Mouse (Mus musculus) neural tube, embryonic 14.5 days (tissue): ENCODE results near the gene Gm20388. TPM values are rescaled to one million over a fixed set of nuclear protein-coding genes. Genes with fewer than 3 reads are reported as not detected.

ENCODE experiments used
- ATAC-seq: fragments of 200-750 bp; cut with Nextera tagmentation; 2 replicates; pipeline ENCODE4 v1.8.0; 2017; ENCODE audit warnings: low read depth, mild to moderate bottlenecking, moderate TSS enrichment, moderate library complexity
- H3K27ac ChIP-seq: fragments of 300-500 bp; sonication (generic); 2 replicates; pipeline ENCODE4 v1.5.1; 2014; ENCODE audit warnings: low read depth, mild to moderate bottlenecking, control low read depth, low read length, moderate library complexity, mixed read lengths
- H3K27me3 ChIP-seq: fragments of 300-500 bp; sonication (generic); 2 replicates; pipeline ENCODE4 v1.6.1; 2014; ENCODE audit warnings: low read length; ENCODE audit not compliant: control insufficient read depth, insufficient read depth
- H3K36me3 ChIP-seq: fragments of 300-500 bp; sonication (generic); 2 replicates; pipeline ENCODE4 v1.6.1; 2014; ENCODE audit warnings: low read length, mixed read lengths; ENCODE audit not compliant: control insufficient read depth, insufficient read depth
- H3K4me1 ChIP-seq: fragments of 300-500 bp; sonication (generic); 2 replicates; pipeline ENCODE4 v1.6.1; 2014; ENCODE audit warnings: low read length; ENCODE audit not compliant: control insufficient read depth, insufficient read depth
- H3K4me2 ChIP-seq: fragments of 300-500 bp; sonication (generic); 2 replicates; pipeline ENCODE4 v1.6.1; 2014; ENCODE audit warnings: mild to moderate bottlenecking, low read depth, low read length, control low read depth
- H3K4me3 ChIP-seq: fragments of 300-500 bp; sonication (generic); 2 replicates; pipeline ENCODE4 v1.5.1; 2014; ENCODE audit warnings: low read depth, low read length, control low read depth, mixed read lengths
- H3K9ac ChIP-seq: fragments of 300-500 bp; sonication (generic); replicated peaks from 2 replicates; pipeline ENCODE4 v1.6.1; 2014; ENCODE audit warnings: low read depth, mild to moderate bottlenecking, control low read depth, low read length, mixed read lengths
- H3K9me3 ChIP-seq: fragments of 300-500 bp; sonication (generic); 2 replicates; pipeline ENCODE4 v1.6.1; 2016; ENCODE audit warnings: low read length; ENCODE audit not compliant: control insufficient read depth
- WGBS: fragments of 180-500 bp; shearing (Covaris S2); extraction: QIAGEN DNeasy Blood & Tissue Kit; methylation state at CpG from one replicate; pipeline ENCODE4 v1.1.7; 2014; 5-methylcytosine and 5-hydroxymethylcytosine counted together
- polyA plus RNA-seq: library from polyadenylated mRNA; unstranded; fragments of >200 nt; fragmentation: Nextera tagmentation; extraction: Ambion mirVana; gene quantifications from 2 replicates; pipeline ENCODE4 v1.2.1, GENCODE M21; 2014

The Gm20388 gene
- polyA plus RNA-seq, 1 experiment from 2014 or later, result 10.3 TPM

DNA sequence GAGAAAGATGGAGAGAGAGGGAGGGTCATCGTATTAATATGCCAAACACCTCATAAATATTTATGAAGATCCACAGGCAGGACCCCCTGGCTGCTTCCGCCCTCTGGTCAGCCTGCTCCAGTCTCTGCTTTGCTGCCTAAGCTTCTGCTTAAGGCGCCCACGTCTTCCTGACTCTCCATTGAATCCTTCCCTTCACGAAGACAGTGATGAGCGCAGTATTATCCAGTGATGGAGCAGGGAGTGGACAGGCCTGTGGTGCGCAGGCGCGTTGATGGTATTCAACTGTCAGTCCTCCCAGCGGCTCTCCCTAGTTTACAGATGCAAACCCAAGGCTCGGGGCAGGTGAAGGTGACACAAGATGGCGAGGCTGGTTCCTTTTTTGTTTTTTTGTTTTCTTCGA, 985.6 kb downstream of the Gm20388 start:
- ATAC-seq, result no peak
- H3K9ac ChIP-seq, result no peak overlapping the region
- peak overlapping the region; percentile 9; the same call in 1 of the 2 replicates for H3K4me2 ChIP-seq
- no peaks in the 10 kb centered on the region for H3K36me3 ChIP-seq
- peaks cover 20% of the 10 kb centered on the region for H3K27me3 ChIP-seq
- no peaks in the 10 kb centered on the region for H3K9me3 ChIP-seq
- no peak overlapping the region for H3K4me3 ChIP-seq
- H3K27ac ChIP-seq, result no peak overlapping the region
- no peaks in the 10 kb centered on the region for H3K4me1 ChIP-seq
- WGBS, result 28% methylated on average over 13 of the region's 13 CpGs

DNA sequence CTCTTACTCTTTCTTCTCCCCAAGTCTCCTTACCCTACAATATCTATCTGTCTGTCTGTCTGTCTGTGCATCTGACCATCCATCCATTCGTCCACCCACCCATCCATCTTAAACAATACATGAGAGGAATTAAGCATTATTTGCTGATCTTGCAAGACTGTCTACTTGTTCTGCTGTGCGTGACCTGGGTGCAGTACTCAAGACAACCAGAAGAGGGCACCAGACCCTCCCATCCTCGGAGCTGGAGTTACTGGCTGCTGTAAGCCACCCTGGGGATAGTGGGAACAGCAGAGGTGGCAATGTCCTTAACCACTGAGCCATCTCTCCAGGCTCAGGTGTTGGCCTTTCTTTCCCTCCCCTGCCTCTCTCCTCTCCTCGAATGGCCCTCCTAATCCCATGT, 987.4 kb downstream of the Gm20388 start:
- Histone ChIP-seq H3K9ac (no peak overlapping the region), H3K9me3 (no peaks in the 10 kb centered on the region), H3K4me2 (no peak overlapping the region), H3K4me3 (no peak overlapping the region), H3K27ac (no peak overlapping the region), H3K27me3 (peaks cover 16% of the 10 kb centered on the region), H3K4me1 (no peaks in the 10 kb centered on the region), H3K36me3 (no peaks in the 10 kb centered on the region)
- ATAC-seq, result no peak
- 63% methylated on average over 4 of the region's 4 CpGs for WGBS

DNA sequence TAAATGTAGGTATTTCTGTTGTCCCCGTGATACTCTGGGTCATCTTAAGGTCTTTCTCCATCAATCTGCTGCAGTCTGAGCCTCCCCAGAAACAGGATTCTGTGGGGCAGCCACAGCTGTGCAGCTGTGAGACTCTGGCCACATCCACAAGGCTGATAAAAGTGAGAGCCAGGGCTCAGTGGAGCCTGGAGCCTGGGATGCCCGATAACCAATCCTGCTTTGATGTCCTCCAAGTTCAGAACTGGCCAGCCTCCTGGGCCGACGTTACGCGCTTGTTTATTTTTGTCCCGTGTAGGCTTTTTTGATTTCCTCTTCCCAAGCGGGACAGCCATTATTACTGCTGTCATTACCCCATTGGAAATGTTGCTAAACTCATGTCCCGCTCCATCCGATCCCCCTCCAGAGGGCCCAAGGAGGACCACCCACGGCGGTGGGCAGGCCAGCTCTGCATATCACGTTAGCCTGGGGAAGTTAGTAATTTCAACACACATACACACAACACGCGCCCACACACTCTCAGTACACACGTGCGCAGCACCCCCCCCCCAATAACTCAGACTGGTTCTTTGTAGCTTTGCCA, 988.3 kb downstream of the Gm20388 start:
- WGBS, result 65% methylated on average over 17 of the region's 17 CpGs
- no peaks in the 10 kb centered on the region for H3K4me1 ChIP-seq

GRCm38 (mm10) chr8:120902346-120902745, 991.7 kb downstream of the Gm20388 start:
- H3K4me3 ChIP-seq, result no peak overlapping the region
- ATAC-seq, result no peak
- H3K4me1 ChIP-seq, result no peaks in the 10 kb centered on the region
- H3K36me3 ChIP-seq, result no peaks in the 10 kb centered on the region
- H3K9me3 ChIP-seq, result no peaks in the 10 kb centered on the region
- no peak overlapping the region for H3K27ac ChIP-seq
- 33% methylated on average over 11 of the region's 11 CpGs for WGBS
- no peak overlapping the region for H3K9ac ChIP-seq
- H3K4me2 ChIP-seq, result no peak overlapping the region
- no peaks in the 10 kb centered on the region for H3K27me3 ChIP-seq

More for the DNA sequence above, 988.3 kb downstream of the Gm20388 start:
- H3K4me3 ChIP-seq, result no peak overlapping the region
- H3K36me3 ChIP-seq, result no peaks in the 10 kb centered on the region
- no peak overlapping the region for H3K27ac ChIP-seq
- ATAC-seq, result no peak
- H3K9me3 ChIP-seq, result no peaks in the 10 kb centered on the region
- no peak overlapping the region for H3K9ac ChIP-seq
- H3K27me3 ChIP-seq, result peaks cover 11% of the 10 kb centered on the region
- no peak overlapping the region for H3K4me2 ChIP-seq

DNA sequence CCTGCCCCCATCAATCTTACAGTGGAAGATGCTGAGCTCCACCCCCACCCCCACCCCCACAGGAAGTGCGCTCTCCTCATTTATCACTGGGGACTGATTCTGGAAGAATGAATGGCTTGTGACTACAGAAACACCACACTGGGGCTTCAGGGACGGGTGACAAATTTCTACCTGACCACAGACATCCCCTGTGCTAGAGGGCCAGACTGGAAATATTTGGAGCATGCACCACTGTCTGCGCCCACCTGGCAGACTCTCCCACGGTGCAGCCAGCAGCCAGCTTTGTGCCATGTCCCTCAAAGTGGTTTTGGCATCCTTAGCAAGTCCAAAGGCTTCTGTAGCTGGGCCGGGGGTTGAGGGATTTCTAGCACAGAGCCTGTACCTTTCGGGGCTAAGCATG, 997.0 kb downstream of the Gm20388 start:
- no peak overlapping the region for H3K4me3 ChIP-seq
- no peaks in the 10 kb centered on the region for H3K27me3 ChIP-seq
- no peaks in the 10 kb centered on the region for H3K9me3 ChIP-seq
- H3K4me1 ChIP-seq, result no peaks in the 10 kb centered on the region
- H3K9ac ChIP-seq, result no peak overlapping the region
- H3K4me2 ChIP-seq, result no peak overlapping the region
- H3K36me3 ChIP-seq, result no peaks in the 10 kb centered on the region
- ATAC-seq, result no peak
- H3K27ac ChIP-seq, result no peak overlapping the region
- 58% methylated on average over 6 of the region's 6 CpGs for WGBS

- Histone ChIP-seq H3K4me2 (no peak overlapping the region), H3K27me3 (no peaks in the 10 kb centered on the region), H3K27ac (no peak overlapping the region), H3K9ac (no peak overlapping the region), H3K4me3 (no peak overlapping the region), H3K4me1 (no peaks in the 10 kb centered on the region), H3K36me3 (no peaks in the 10 kb centered on the region), H3K9me3 (no peaks in the 10 kb centered on the region)
- WGBS, result 77% methylated on average over 2 of the region's 2 CpGs
- no peak for ATAC-seq
These were observed 1000.3 kb downstream of the Gm20388 start for GRCm38 (mm10) chr8:120910936-120911335.

DNA sequence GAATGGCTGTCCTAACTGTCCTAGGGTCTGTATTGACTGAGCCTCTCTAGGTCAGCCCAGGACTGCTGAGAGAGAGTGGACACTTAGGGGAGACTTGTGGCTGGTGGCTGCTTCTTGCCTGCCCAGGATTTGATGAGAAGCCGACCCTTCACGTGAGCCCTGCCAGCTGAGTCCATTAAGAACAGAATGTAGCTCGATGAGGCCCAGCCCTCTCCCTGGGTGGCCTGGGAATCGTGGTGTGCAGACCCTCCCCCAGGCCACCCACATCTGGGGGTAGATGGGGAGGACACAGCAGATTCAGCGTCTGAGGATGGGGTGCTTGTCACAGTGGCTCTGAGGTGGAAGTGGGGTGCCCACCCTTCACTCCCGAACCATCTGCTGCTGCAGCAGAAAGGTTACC, 1001.8 kb downstream of the Gm20388 start:
- 17% methylated on average over 6 of the region's 6 CpGs for WGBS
- no peak for ATAC-seq
- H3K9ac ChIP-seq, result no peak overlapping the region

GRCm38 (mm10) chr8:120916831-120917435, 1006.3 kb downstream of the Gm20388 start:
- no peak overlapping the region for H3K27ac ChIP-seq
- no peaks in the 10 kb centered on the region for H3K9me3 ChIP-seq
- H3K4me2 ChIP-seq, result no peak overlapping the region
- H3K36me3 ChIP-seq, result no peaks in the 10 kb centered on the region
- H3K4me3 ChIP-seq, result no peak overlapping the region
- H3K4me1 ChIP-seq, result no peaks in the 10 kb centered on the region
- no peak overlapping the region for H3K9ac ChIP-seq
- WGBS, result 64% methylated on average over 14 of the region's 14 CpGs
- no peaks in the 10 kb centered on the region for H3K27me3 ChIP-seq
- no peak for ATAC-seq

More for the DNA sequence above, 1001.8 kb downstream of the Gm20388 start:
- Histone ChIP-seq H3K4me2 (no peak overlapping the region), H3K36me3 (no peaks in the 10 kb centered on the region), H3K27me3 (no peaks in the 10 kb centered on the region), H3K9me3 (no peaks in the 10 kb centered on the region), H3K4me3 (no peak overlapping the region), H3K4me1 (no peaks in the 10 kb centered on the region), H3K27ac (no peak overlapping the region)

DNA sequence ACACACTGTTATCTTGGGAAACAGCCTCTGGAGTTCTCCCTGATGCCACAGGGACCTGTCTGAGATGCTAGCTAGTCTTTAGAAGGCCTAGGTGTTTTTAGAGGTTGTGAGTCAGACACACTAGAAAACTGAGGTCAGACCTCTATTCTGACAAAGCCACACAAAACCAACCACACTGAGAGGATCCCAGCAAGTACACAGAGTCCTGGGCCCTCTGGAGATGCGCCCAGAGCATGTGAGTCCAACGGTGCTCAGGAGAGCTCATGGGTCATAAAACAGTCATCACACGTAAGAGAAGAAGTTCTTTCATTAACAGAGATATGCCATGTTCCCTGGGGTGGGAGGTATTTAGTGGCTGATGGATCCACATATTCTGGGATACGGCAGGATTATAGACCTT, 1009.9 kb downstream of the Gm20388 start:
- no peak overlapping the region for H3K4me3 ChIP-seq
- 76% methylated on average over 4 of the region's 4 CpGs for WGBS
- H3K27me3 ChIP-seq, result no peaks in the 10 kb centered on the region
- H3K9ac ChIP-seq, result no peak overlapping the region
- no peaks in the 10 kb centered on the region for H3K4me1 ChIP-seq
- H3K27ac ChIP-seq, result no peak overlapping the region
- H3K4me2 ChIP-seq, result no peak overlapping the region
- H3K36me3 ChIP-seq, result no peaks in the 10 kb centered on the region
- ATAC-seq, result no peak
- H3K9me3 ChIP-seq, result no peaks in the 10 kb centered on the region
